Mouse (Mus musculus) hindbrain, embryonic 12.5 days (tissue): ENCODE measurements around the gene Olfr847. TPM values are rescaled to one million over a fixed set of nuclear protein-coding genes. Genes with fewer than 3 reads are reported as not detected.

ENCODE experiments used
- ATAC-seq: fragments of 200-750 bp; cut with Nextera tagmentation; 2 replicates; pipeline ENCODE4 v1.8.0; 2017; ENCODE audit warnings: moderate TSS enrichment; ENCODE audit not compliant: low FRiP score
- H3K27ac ChIP-seq: fragments of 300-500 bp; sonication (generic); 2 replicates; pipeline ENCODE4 v1.5.1; 2016; ENCODE audit warnings: mild to moderate bottlenecking
- H3K27me3 ChIP-seq: fragments of 300-500 bp; sonication (generic); 2 replicates; pipeline ENCODE4 v1.6.1; 2016; ENCODE audit warnings: mild to moderate bottlenecking
- H3K36me3 ChIP-seq: fragments of 300-500 bp; sonication (generic); 2 replicates; pipeline ENCODE4 v1.6.1; 2016; ENCODE audit warnings: mild to moderate bottlenecking
- H3K4me1 ChIP-seq: fragments of 300-500 bp; sonication (generic); 2 replicates; pipeline ENCODE4 v1.6.1; 2016
- H3K4me2 ChIP-seq: fragments of 300-500 bp; sonication (generic); replicated peaks from 2 replicates; pipeline ENCODE4 v1.6.1; 2016; ENCODE audit warnings: mild to moderate bottlenecking
- H3K4me3 ChIP-seq: fragments of 300-500 bp; sonication (generic); 2 replicates; pipeline ENCODE4 v1.5.1; 2016; ENCODE audit warnings: mild to moderate bottlenecking
- H3K9ac ChIP-seq: fragments of 300-500 bp; sonication (generic); 2 replicates; pipeline ENCODE4 v1.6.1; 2016; ENCODE audit warnings: mild to moderate bottlenecking, moderate library complexity
- H3K9me3 ChIP-seq: fragments of 300-500 bp; sonication (generic); replicated peaks from 2 replicates; pipeline ENCODE4 v1.6.1; 2016; ENCODE audit warnings: mild to moderate bottlenecking
- WGBS: fragments of 180-500 bp; shearing (Covaris S2); methylation state at CpG from one replicate; pipeline ENCODE4 v1.1.7; 2016; 5-methylcytosine and 5-hydroxymethylcytosine counted together
- polyA plus RNA-seq: library from polyadenylated mRNA; unstranded; fragments of >200 nt; fragmentation: Nextera tagmentation; extraction: Ambion mirVana; gene quantifications from 2 replicates; pipeline ENCODE4 v1.2.1, GENCODE M21; 2016

Gene Olfr847
- not detected in 2 replicates for polyA plus RNA-seq

GRCm38 (mm10) chr9:19378569-19378968 is at the start of gene Olfr847:
Olfr847 (minus strand) TSS chr9:19378669.
- Histone ChIP-seq H3K4me2 (no peak within 1 kb of the TSS), H3K9me3 (peaks cover 5% of the 10 kb centered on the region), H3K9ac (no peak within 1 kb of the TSS), H3K4me3 (no peak within 1 kb of the TSS), H3K36me3 (no peaks in the 10 kb centered on the region), H3K27ac (no peak within 1 kb of the TSS), H3K4me1 (no peaks in the 10 kb centered on the region), H3K27me3 (no peaks in the 10 kb centered on the region)
- WGBS = 68% methylated on average over 1 of the region's 1 CpGs
- ATAC-seq = no peak

DNA sequence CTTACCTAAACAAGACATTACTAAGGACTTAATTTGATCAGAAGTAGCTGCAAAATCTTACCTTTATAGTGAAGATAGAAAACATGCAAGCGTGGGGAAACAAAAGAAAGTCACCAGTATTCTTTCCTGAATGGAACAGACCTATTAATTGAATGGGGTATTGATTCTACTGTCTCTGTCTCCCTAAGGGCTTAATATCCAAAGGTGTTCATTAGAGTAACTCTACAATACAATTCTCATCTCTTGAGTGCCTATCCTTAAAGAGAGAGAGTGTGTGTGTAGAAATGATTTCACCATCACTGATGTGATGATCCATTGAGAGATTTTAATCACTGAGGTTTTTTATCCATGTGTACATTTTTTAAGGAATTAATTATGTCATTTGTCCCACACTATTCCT is 14.6 kb downstream of the Olfr847 start, which contains the start of gene Olfr846:
Olfr846 (minus strand) TSS at position 101 of the 400 bp plus-strand sequence.
- Histone ChIP-seq H3K27me3 (no peaks in the 10 kb centered on the region), H3K4me1 (no peaks in the 10 kb centered on the region), H3K27ac (no peak within 1 kb of the TSS), H3K9me3 (peaks cover 19% of the 10 kb centered on the region), H3K9ac (no peak within 1 kb of the TSS), H3K4me2 (no peak within 1 kb of the TSS), H3K4me3 (no peak within 1 kb of the TSS), H3K36me3 (no peaks in the 10 kb centered on the region)
- no peak for ATAC-seq
- WGBS = 60% methylated on average over 1 of the region's 1 CpGs

DNA sequence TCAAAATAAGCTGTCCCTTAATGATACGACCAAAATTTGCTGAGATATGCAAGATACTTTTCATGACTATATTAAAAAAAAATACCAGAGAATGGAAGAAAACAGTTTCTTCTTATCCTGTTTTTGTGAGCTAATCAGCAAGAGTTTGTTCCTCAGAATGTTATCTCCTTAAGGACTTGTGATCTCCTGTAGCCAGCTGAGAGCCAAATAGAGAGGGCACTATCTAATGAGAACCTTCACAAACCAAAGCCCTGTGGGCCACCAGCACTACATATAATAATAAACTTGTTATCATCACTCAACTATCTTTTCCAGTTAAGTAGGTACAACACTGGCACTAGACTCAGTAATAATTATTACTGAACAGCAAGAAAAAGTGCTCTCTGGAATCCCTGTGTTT is 42.3 kb downstream of the Olfr847 start, which contains the start of gene Olfr845:
Olfr845 (plus strand) TSS at position 301 of the 400 bp plus-strand sequence.
- WGBS = 73% methylated on average over 1 of the region's 1 CpGs
- ATAC-seq = no peak
- H3K4me1 ChIP-seq = no peaks in the 10 kb centered on the region
- no peaks in the 10 kb centered on the region for H3K36me3 ChIP-seq
- no peak within 1 kb of the TSS for H3K4me2 ChIP-seq
- H3K9me3 ChIP-seq = peaks cover 5% of the 10 kb centered on the region
- no peak within 1 kb of the TSS for H3K9ac ChIP-seq
- H3K27ac ChIP-seq = no peak within 1 kb of the TSS
- H3K4me3 ChIP-seq = no peak within 1 kb of the TSS
- no peaks in the 10 kb centered on the region for H3K27me3 ChIP-seq

Other genes starting within 250 kb of the Olfr847 start
- gene Olfr837, start 242.4 kb downstream of the Olfr847 start, polyA plus RNA-seq = not detected in 2 replicates
- gene Olfr839-ps1, start 201.4 kb downstream of the Olfr847 start, polyA plus RNA-seq = not detected in 2 replicates
- gene Olfr843, start 126.7 kb downstream of the Olfr847 start, polyA plus RNA-seq = not detected in 2 replicates
- gene Olfr844, start 62.3 kb downstream of the Olfr847 start, polyA plus RNA-seq = not detected in 2 replicates
- gene Olfr845, start 42.2 kb downstream of the Olfr847 start, polyA plus RNA-seq = not detected in 2 replicates
- gene Olfr846, start 14.7 kb downstream of the Olfr847 start, polyA plus RNA-seq = not detected in 2 replicates
- gene Olfr849, start 61.6 kb upstream of the Olfr847 start, polyA plus RNA-seq = not detected in 2 replicates
- not detected in 2 replicates for gene Olfr850, start 99.6 kb upstream of the Olfr847 start, polyA plus RNA-seq
- not detected in 2 replicates for gene Olfr851, start 114.6 kb upstream of the Olfr847 start, polyA plus RNA-seq
- not detected in 2 replicates for gene Olfr853, start 162.4 kb upstream of the Olfr847 start, polyA plus RNA-seq
- gene Olfr854, start 188.7 kb upstream of the Olfr847 start, polyA plus RNA-seq = not detected in 2 replicates
- gene Olfr855, start 203.9 kb upstream of the Olfr847 start, polyA plus RNA-seq = not detected in 2 replicates
- gene Zfp317, start 243.4 kb upstream of the Olfr847 start, polyA plus RNA-seq = 40.0 and 41.0 TPM in 2 replicates